Mouse (Mus musculus): ENCODE data around the gene Rbm3.

DNA sequence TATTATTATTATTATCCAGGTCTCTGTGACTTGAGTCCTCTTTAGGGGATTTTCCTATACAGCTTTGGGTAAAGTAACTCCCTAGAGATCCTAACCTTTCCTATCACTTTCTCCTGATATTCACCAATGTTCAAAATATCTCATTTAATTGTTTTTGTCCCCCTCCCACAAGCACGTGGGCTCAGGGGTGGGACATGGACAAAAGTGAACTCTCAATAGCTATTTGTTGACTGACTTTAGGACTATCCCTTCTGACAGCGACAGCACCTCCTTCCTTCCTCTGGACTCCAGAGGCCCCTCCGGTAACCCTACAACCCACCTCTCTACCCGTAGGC, 29.5 kb upstream of the Rbm3 start:
- TF ChIP-seq POLR2A (IDR thresholded peaks at IDR 0.05; ENCODE audit: control insufficient read depth, low read depth, low read length): no peak
- TF ChIP-seq CTCF (IDR thresholded peaks at IDR 0.05; ENCODE audit: control insufficient read depth, insufficient read depth, insufficient replicate concordance, low read depth, low read length): no peak
